Mouse (Mus musculus): ENCODE data around the gene Mapkap1. TPM values are rescaled to one million over a fixed set of nuclear protein-coding genes. Genes with fewer than 3 reads are reported as not detected.

Gene Mapkap1
- total RNA-seq (2023), result 57.7 TPM

GRCm38 (mm10) chr2:34406601-34407464 is at the start of gene Mapkap1:
TSS of gene Mapkap1 (plus strand) at chr2:34406771.

GRCm38 (mm10) chr2:34372305-34373301 is 34.0 kb upstream of the Mapkap1 start, which contains the start of gene Pbx3:
TSS of gene Pbx3 (minus strand) at chr2:34373142.

Other genes starting within 250 kb of the Mapkap1 start
- gene Pbx3, start 33.6 kb upstream of the Mapkap1 start, total RNA-seq (2023), result 1.9 TPM

All from CD8-positive naive resting alpha-beta T cell, adult 57 days (primary cell).